Mouse (Mus musculus) right cerebral cortex, postnatal 14 days (tissue): Measurements from ENCODE around the gene Vmn2r49.
"Not testable (repeated sequence)": the region's sequence is repeated elsewhere in the genome, so short reads cannot be mapped to it uniquely, and the experiment has no call there.

Experiments
- DNase-seq: peaks from one replicate; pipeline ENCODE4 v3.0.0; 2022

The Vmn2r49 gene

DNA sequence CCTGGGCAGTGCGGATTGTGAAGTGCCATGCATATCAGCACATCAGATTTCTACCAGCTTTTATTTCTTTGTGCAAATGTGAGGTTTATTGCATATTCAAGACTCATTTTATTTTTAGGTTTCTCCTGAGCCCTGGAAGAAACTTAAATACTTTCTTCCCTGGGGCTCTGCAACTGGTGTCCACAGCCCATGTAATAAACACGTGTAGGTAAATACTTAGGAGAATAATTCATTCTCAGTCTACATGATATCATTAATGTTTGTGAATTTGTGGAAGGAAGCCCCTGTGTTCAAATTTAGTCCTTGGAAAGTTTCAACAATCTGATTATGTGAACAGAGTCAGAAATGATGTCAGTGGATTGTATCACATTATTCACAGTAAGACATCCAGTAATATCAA, at the start of gene Vmn2r49:
Vmn2r49 (minus strand) TSS at position 101 of the 400 bp plus-strand sequence.
- not testable (repeated sequence) for DNase-seq

DNA sequence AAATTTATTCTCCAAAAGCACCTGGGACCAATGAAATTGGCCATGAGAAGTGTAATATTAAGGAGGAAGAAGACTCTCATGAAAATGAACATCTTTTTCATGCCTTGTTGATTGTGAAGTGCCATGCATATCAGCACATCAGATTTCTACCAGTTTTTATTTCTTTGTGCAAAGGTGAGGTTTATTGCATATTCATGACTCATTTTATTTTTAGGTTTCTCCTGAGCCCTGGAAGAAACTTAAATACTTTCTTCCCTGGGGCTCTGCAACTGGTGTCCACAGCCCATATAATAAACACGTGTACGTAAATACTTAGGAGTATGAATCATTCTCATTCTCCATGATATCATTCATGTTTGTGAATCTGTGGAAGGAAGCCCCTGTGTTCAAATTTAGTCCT, 38.6 kb downstream of the Vmn2r49 start, which contains the start of gene Vmn2r48:
Vmn2r48 (minus strand) TSS at position 101 of the 400 bp plus-strand sequence.
- DNase-seq: not testable (repeated sequence)
